Mouse (Mus musculus) hindbrain, embryonic 11.5 days (tissue): ENCODE data around the gene Gm20708. TPM values are rescaled to one million over a fixed set of nuclear protein-coding genes. Genes with fewer than 3 reads are reported as not detected.

ENCODE experiments used
- polyA plus RNA-seq: library from polyadenylated mRNA; unstranded; fragments of >200 nt; fragmentation: Nextera tagmentation; extraction: Ambion mirVana; gene quantifications from 2 replicates; pipeline ENCODE4 v1.2.1, GENCODE M21; 2014

The Gm20708 gene
- polyA plus RNA-seq, 1 experiment from 2014 or later = 0.83 TPM

Other genes with a start within 250 kb of the Gm20708 start
- gene Tnrc6c, start 155.4 kb upstream of the Gm20708 start, polyA plus RNA-seq = 17.0 and 20.6 TPM in 2 replicates
- gene Tmc8, start 27.6 kb upstream of the Gm20708 start, polyA plus RNA-seq = 0.86 and 0.93 TPM in 2 replicates
- 8.1 and 9.5 TPM in 2 replicates for gene Tmc6, start 27.5 kb upstream of the Gm20708 start, polyA plus RNA-seq
- gene 6030468B19Rik, start 12.0 kb upstream of the Gm20708 start, polyA plus RNA-seq = 1.5 TPM in 1 of 2 replicates, not detected in the other
- gene Syngr2, start within 50 bp of the Gm20708 start, polyA plus RNA-seq = 28.0 and 33.7 TPM in 2 replicates
- 3.4 and 3.5 TPM in 2 replicates for gene Afmid, start 16.3 kb downstream of the Gm20708 start, polyA plus RNA-seq
- gene Tk1, start 16.4 kb downstream of the Gm20708 start, polyA plus RNA-seq = 73.3 and 84.3 TPM in 2 replicates
- gene Birc5, start 39.6 kb downstream of the Gm20708 start, polyA plus RNA-seq = 296 and 301 TPM in 2 replicates
- gene Tmem235, start 51.1 kb downstream of the Gm20708 start, polyA plus RNA-seq = not detected in 2 replicates
- gene Tha1, start 63.8 kb downstream of the Gm20708 start, polyA plus RNA-seq = 1.4 and 1.7 TPM in 2 replicates
- gene Socs3, start 160.4 kb downstream of the Gm20708 start, polyA plus RNA-seq = 3.4 and 5.6 TPM in 2 replicates
- 38.6 and 39.1 TPM in 2 replicates for gene Pgs1, start 176.6 kb downstream of the Gm20708 start, polyA plus RNA-seq